Mouse (Mus musculus): ENCODE data around the gene AW551984. TPM values are rescaled to one million over a fixed set of nuclear protein-coding genes. Genes with fewer than 3 reads are reported as not detected.

The AW551984 gene
- polyA plus RNA-seq, 1 experiment from 2014 or later = 230 TPM

DNA sequence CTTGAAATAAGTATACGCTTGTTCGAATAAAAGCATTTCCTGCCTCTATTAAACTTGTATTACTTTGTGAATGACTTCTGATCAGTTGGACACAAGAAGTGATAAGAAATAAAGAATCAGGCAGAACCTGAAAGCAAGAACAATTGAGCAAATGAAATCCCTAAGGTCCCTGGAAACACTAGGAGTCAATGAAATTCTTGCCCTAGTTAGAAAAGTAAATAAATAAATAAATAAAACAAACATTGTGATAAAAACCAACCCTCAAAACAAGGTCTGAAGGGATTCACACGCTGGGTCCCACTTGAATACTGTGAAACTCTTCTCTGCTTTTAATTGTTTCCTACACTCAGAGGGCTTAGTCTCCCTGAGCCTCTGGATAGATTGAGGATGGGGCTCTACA is 6.2 kb upstream of the AW551984 start, which contains the start of gene Olfr148:
TSS of gene Olfr148 (plus strand) at position 301 of the 400 bp plus-strand sequence.
- H3K27me3 ChIP-seq (replicated peaks; ENCODE audit: control insufficient read depth, insufficient read depth, low read length) = no peaks in the 10 kb centered on the region
- no peaks in the 10 kb centered on the region for H3K36me3 ChIP-seq (ENCODE audit: control insufficient read depth, insufficient read depth, low read length)
- WGBS = 75% methylated on average over 3 of the region's 3 CpGs
- no peaks in the 10 kb centered on the region for H3K9me3 ChIP-seq (ENCODE audit: control insufficient read depth, low read length)
- no peaks in the 10 kb centered on the region for H3K4me1 ChIP-seq (ENCODE audit: control insufficient read depth, insufficient read depth, low read depth, low read length)
- no peak within 1 kb of the TSS for H3K9ac ChIP-seq (ENCODE audit: low read depth, low read length)
- no peak for ATAC-seq
- H3K4me3 ChIP-seq (ENCODE audit: low read length) = no peak within 1 kb of the TSS
- no peak within 1 kb of the TSS for H3K27ac ChIP-seq (ENCODE audit: low read depth, low read length)
- H3K4me2 ChIP-seq (ENCODE audit: low read length) = no peak within 1 kb of the TSS

DNA sequence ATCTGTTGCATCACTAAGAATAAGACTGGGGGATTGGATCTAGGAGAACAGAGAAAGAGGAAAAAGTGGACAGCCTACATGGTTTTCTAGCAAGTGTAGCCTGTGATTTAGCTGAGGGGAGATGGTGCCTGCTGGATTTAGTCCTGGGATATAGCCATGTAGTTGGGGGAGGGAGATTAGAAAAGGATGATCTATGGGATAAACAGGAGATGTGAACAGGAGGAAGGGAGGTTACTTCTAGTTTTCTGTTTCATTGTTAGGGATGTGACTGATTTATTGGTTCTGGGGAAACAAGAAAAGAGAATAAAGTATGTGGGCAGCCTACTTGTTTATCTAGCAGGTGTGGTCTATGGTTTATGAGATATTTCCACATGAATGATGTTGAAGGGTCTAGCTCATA is 4.3 kb upstream of the AW551984 start:
- Histone ChIP-seq H3K9me3 (ENCODE audit: control insufficient read depth, low read length) (no peaks in the 10 kb centered on the region), H3K27ac (ENCODE audit: low read depth, low read length) (no peak overlapping the region), H3K4me3 (ENCODE audit: low read length) (no peak overlapping the region), H3K4me1 (ENCODE audit: control insufficient read depth, insufficient read depth, low read depth, low read length) (no peaks in the 10 kb centered on the region; the same call in 1 of the 2 replicates), H3K9ac (ENCODE audit: low read depth, low read length) (no peak overlapping the region), H3K27me3 (replicated peaks; ENCODE audit: control insufficient read depth, insufficient read depth, low read length) (no peaks in the 10 kb centered on the region), H3K36me3 (ENCODE audit: control insufficient read depth, insufficient read depth, low read length) (no peaks in the 10 kb centered on the region), H3K4me2 (ENCODE audit: low read length) (no peak overlapping the region)
- ATAC-seq = no peak

DNA sequence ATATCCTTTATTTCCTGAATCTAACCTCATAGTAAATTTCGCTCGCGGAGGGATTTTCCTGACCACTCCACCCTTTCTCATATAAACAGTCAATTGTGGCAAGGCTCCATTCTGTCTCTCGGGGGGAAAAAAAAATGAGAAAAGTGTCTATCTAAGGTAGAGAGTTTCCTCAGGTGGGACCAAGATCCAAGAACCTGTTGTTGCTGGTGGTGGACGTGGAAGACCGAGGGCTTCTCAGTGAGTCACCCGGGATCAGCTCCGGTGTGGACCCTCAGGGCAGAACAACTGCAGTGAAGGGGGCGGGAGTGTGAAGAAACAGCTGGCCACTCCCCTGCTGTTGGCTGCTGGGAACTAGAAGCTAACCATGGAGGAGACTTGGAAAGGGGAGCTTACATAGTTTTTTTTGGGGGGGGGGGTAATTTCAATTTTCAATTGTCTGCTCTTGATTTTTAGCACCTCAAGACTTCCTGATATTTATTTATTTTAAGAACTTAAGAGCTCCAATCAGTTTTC is 814 bp downstream of the AW551984 start:
- Histone ChIP-seq H3K4me2 (ENCODE audit: low read length) (peak overlapping the region; percentile 61), H3K27ac (ENCODE audit: low read depth, low read length) (peak overlapping the region; percentile 78), H3K27me3 (replicated peaks; ENCODE audit: control insufficient read depth, insufficient read depth, low read length) (no peaks in the 10 kb centered on the region), H3K36me3 (ENCODE audit: control insufficient read depth, insufficient read depth, low read length) (peaks cover 4% of the 10 kb centered on the region; the same call in 1 of the 2 replicates), H3K4me3 (ENCODE audit: low read length) (peak overlapping the region; percentile 50), H3K4me1 (ENCODE audit: control insufficient read depth, insufficient read depth, low read depth, low read length) (no peaks in the 10 kb centered on the region; the same call in 1 of the 2 replicates), H3K9me3 (ENCODE audit: control insufficient read depth, low read length) (no peaks in the 10 kb centered on the region), H3K9ac (ENCODE audit: low read depth, low read length) (peak overlapping the region; percentile 65)
- WGBS = under 1% methylated on average over 9 of the region's 9 CpGs
- peak; percentile 81 for ATAC-seq

DNA sequence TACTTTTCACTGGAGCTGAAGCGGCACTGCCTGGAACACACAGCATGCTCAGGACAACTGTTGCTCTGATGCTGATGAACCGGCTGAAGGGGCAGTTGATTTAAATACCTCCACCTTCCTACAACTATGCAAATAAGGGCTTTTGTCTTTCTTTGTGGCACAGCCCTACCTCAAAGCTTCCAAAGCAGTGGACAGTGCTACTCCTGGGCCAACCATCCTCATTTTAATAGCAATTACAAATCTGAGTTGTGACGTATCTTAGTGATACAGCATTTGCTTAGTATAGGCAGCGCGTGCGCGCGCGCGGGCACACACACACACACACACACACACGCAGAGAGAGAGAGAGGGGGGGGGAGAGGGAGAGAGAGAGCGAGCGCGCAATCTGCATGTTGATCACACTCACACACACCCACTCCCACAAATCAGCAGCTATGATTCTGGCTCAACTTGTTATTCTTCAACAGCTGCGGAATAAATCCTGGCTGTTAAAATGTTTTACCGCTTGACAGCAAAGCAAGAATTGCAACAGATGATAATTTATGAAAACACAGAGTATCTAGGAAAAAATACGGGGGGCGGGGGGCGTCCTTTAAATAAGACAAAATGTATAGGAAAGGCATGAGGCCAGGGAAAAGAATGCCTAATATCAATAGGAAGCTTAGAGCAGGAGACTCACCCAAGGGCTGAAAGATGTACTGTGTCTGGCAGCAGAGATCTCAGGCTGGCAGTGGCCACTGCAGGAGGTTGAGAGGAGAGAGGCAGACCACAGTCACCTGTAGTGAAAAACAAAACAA is 1.5 kb downstream of the AW551984 start:
- H3K27ac ChIP-seq (ENCODE audit: low read depth, low read length) = peak overlapping the region; percentile 78
- peak overlapping the region; percentile 61 for H3K4me2 ChIP-seq (ENCODE audit: low read length)
- no peaks in the 10 kb centered on the region; the same call in 1 of the 2 replicates for H3K4me1 ChIP-seq (ENCODE audit: control insufficient read depth, insufficient read depth, low read depth, low read length)
- peaks cover 6% of the 10 kb centered on the region for H3K36me3 ChIP-seq (ENCODE audit: control insufficient read depth, insufficient read depth, low read length)
- ATAC-seq = peak; percentile 93
- no peaks in the 10 kb centered on the region for H3K27me3 ChIP-seq (replicated peaks; ENCODE audit: control insufficient read depth, insufficient read depth, low read length)
- WGBS = under 1% methylated on average over 19 of the region's 19 CpGs
- peak overlapping the region; percentile 50 for H3K4me3 ChIP-seq (ENCODE audit: low read length)
- no peaks in the 10 kb centered on the region for H3K9me3 ChIP-seq (ENCODE audit: control insufficient read depth, low read length)
- H3K9ac ChIP-seq (ENCODE audit: low read depth, low read length) = peak overlapping the region; percentile 65

DNA sequence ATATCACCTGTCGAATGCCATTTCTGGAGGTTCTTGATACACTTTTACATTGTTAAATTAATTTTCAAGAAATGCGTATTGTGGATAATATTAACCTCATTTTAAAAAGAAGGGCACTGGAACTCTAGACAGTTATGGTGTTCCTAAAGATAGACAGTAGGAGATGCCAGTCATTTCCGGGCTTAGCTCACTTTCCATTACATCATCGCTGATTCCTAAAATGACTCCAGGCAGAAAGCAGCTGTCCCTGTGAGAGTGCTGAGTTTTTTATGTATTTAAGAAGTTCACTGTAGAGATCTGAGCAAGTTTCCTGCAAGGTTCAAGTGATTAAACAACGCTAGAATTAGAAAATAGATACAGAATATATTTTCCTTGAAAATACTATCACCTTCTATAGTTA is 27.2 kb downstream of the AW551984 start:
- Histone ChIP-seq H3K4me3 (ENCODE audit: low read length) (no peak overlapping the region), H3K4me2 (ENCODE audit: low read length) (no peak overlapping the region), H3K4me1 (ENCODE audit: control insufficient read depth, insufficient read depth, low read depth, low read length) (no peaks in the 10 kb centered on the region), H3K36me3 (ENCODE audit: control insufficient read depth, insufficient read depth, low read length) (no peaks in the 10 kb centered on the region), H3K9ac (ENCODE audit: low read depth, low read length) (no peak overlapping the region), H3K27me3 (replicated peaks; ENCODE audit: control insufficient read depth, insufficient read depth, low read length) (no peaks in the 10 kb centered on the region), H3K9me3 (ENCODE audit: control insufficient read depth, low read length) (no peaks in the 10 kb centered on the region), H3K27ac (ENCODE audit: low read depth, low read length) (no peak overlapping the region)
- ATAC-seq = no peak
- WGBS = 87% methylated on average over 5 of the region's 5 CpGs

DNA sequence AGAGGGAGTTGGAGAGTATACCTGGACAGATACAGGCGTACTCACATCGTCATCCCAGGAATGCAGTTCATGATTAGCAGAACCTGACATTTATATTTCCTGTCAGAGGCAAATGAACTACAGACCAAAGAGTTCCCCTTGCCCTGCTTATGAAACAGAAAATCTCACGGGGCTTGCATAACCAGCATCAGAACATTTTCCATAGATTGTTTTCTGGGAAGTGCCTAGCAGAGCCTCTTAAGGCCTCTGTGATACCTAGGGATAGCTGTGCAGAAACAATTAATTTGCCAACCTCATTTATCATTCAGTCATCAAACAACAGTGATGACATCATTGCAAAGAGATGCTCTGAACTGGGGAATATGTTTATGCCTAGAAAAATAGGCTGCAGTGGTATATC is 28.7 kb downstream of the AW551984 start, which contains the start of gene Olfr959:
TSS of gene Olfr959 (minus strand) at position 101 of the 400 bp plus-strand sequence.
- Histone ChIP-seq H3K9me3 (ENCODE audit: control insufficient read depth, low read length) (no peaks in the 10 kb centered on the region), H3K4me3 (ENCODE audit: low read length) (no peak within 1 kb of the TSS), H3K4me2 (ENCODE audit: low read length) (no peak within 1 kb of the TSS), H3K27ac (ENCODE audit: low read depth, low read length) (no peak within 1 kb of the TSS), H3K36me3 (ENCODE audit: control insufficient read depth, insufficient read depth, low read length) (no peaks in the 10 kb centered on the region), H3K27me3 (replicated peaks; ENCODE audit: control insufficient read depth, insufficient read depth, low read length) (no peaks in the 10 kb centered on the region), H3K9ac (ENCODE audit: low read depth, low read length) (no peak within 1 kb of the TSS), H3K4me1 (ENCODE audit: control insufficient read depth, insufficient read depth, low read depth, low read length) (no peaks in the 10 kb centered on the region)
- WGBS = 78% methylated on average over 3 of the region's 3 CpGs
- ATAC-seq = no peak

DNA sequence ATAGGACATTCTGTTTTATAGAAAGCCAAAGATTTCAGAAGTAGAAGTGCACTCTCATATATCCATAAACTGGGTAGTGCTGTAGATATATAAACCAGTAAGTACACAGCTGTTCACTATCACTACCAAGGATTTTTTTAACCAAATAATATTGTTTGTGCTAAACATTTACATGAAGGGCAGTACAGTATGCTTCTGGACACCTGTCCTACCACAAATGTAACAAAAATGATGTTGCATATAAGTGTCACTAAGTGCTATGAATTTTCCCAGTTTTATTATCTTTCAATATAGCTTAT is 45.9 kb downstream of the AW551984 start:
- no peak overlapping the region for H3K4me2 ChIP-seq (ENCODE audit: low read length)
- H3K9ac ChIP-seq (ENCODE audit: low read depth, low read length) = no peak overlapping the region
- no peak overlapping the region for H3K4me3 ChIP-seq (ENCODE audit: low read length)
- no peaks in the 10 kb centered on the region for H3K27me3 ChIP-seq (replicated peaks; ENCODE audit: control insufficient read depth, insufficient read depth, low read length)
- peak; percentile 64 for ATAC-seq
- no peaks in the 10 kb centered on the region for H3K9me3 ChIP-seq (ENCODE audit: control insufficient read depth, low read length)
- H3K36me3 ChIP-seq (ENCODE audit: control insufficient read depth, insufficient read depth, low read length) = no peaks in the 10 kb centered on the region
- peaks cover 8% of the 10 kb centered on the region for H3K4me1 ChIP-seq (ENCODE audit: control insufficient read depth, insufficient read depth, low read depth, low read length)
- H3K27ac ChIP-seq (ENCODE audit: low read depth, low read length) = peak overlapping the region; percentile 81; the same call in 1 of the 2 replicates

DNA sequence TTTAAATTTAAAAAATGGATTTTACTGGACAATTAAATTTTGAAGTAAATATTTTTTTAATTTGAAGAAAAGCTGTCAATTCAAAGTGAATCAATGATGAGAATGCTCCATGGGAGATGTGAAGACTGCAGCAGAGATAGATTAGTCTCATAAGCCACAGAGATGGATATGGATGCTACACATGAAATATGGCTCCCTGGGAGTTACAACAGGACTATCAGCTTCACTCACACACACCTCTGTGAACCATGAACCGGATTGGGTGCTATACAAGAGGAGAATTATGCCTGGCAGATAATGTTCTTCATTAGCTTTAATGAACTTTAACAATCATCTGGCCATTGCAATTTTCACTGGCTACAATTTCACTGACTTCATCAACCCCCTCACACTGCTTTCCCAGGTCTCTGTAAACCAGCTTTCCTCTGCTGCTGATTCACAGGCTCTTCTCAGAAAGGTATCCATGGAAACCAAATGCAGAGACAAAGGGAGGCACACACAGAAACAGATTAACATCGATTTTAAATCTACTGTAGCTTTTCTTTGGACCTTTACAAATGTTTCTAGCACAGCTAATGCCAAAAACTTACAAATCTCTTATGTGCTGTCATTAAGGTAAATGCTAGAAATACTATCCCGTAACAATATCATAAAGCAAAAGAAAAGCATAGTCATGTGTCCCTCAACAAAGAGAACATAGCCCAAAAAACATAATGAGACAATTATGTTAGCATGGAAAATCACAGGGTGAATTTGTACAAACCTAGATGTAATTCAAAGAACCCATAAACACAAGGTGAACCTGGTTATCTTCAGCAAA is 46.5 kb downstream of the AW551984 start:
- Histone ChIP-seq H3K4me2 (ENCODE audit: low read length) (peak overlapping the region; percentile 30), H3K4me1 (ENCODE audit: control insufficient read depth, insufficient read depth, low read depth, low read length) (peaks cover 8% of the 10 kb centered on the region), H3K4me3 (ENCODE audit: low read length) (no peak overlapping the region), H3K27ac (ENCODE audit: low read depth, low read length) (peak overlapping the region; percentile 81), H3K27me3 (replicated peaks; ENCODE audit: control insufficient read depth, insufficient read depth, low read length) (no peaks in the 10 kb centered on the region), H3K36me3 (ENCODE audit: control insufficient read depth, insufficient read depth, low read length) (no peaks in the 10 kb centered on the region), H3K9me3 (ENCODE audit: control insufficient read depth, low read length) (no peaks in the 10 kb centered on the region), H3K9ac (ENCODE audit: low read depth, low read length) (no peak overlapping the region; the same call in 1 of the 2 replicates)
- ATAC-seq = peak; percentile 97
- 24% methylated on average over 3 of the region's 3 CpGs for WGBS

DNA sequence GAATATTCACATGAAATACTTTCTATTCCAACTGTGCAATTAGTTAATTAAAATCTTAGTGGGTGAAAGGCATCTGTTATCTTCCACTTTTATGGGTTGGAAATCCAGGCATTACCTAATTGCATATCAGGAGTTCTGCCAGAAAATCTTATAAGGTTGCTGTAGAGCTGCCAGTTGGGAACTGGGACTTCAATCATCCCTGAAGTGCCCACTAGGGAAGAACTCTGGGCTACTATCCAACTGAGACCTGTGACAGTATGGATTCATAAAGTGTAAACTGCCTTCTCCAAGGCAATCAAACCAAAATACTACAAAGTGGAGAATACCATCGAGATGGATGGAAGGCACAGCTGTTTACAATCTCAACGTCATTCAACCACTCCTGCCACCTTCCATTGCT is 50.3 kb downstream of the AW551984 start, which contains the start of gene Olfr958:
TSS of gene Olfr958 (minus strand) at position 109 of the 400 bp plus-strand sequence.
- Histone ChIP-seq H3K4me1 (ENCODE audit: control insufficient read depth, insufficient read depth, low read depth, low read length) (peaks cover 8% of the 10 kb centered on the region), H3K4me2 (ENCODE audit: low read length) (no peak within 1 kb of the TSS), H3K4me3 (ENCODE audit: low read length) (no peak within 1 kb of the TSS), H3K9me3 (ENCODE audit: control insufficient read depth, low read length) (no peaks in the 10 kb centered on the region), H3K36me3 (ENCODE audit: control insufficient read depth, insufficient read depth, low read length) (no peaks in the 10 kb centered on the region), H3K9ac (ENCODE audit: low read depth, low read length) (no peak within 1 kb of the TSS), H3K27me3 (replicated peaks; ENCODE audit: control insufficient read depth, insufficient read depth, low read length) (no peaks in the 10 kb centered on the region), H3K27ac (ENCODE audit: low read depth, low read length) (no peak within 1 kb of the TSS)
- WGBS = 47% methylated on average over 2 of the region's 2 CpGs
- peak; percentile 29; the same call in 1 of the 2 replicates for ATAC-seq

All from hindbrain, embryonic 16.5 days (tissue).